Mouse (Mus musculus) bone marrow, adult 2 months (tissue): Measurements from ENCODE around the gene Fam131b.

Experiments used
- CTCF ChIP-seq: fragments of 200-500 bp; IDR thresholded peaks from 2 replicates; pipeline ENCODE4 v1.5.1; 2011; ENCODE audit warnings: low read length, control low read depth; ENCODE audit not compliant: control insufficient read depth, insufficient read depth
- POLR2A ChIP-seq: fragments of 200-500 bp; IDR thresholded peaks from 2 replicates; pipeline ENCODE4 v1.6.1; 2011; ENCODE audit warnings: low read depth, mild to moderate bottlenecking, control low read depth, low read length, borderline replicate concordance; ENCODE audit not compliant: control insufficient read depth

DNA sequence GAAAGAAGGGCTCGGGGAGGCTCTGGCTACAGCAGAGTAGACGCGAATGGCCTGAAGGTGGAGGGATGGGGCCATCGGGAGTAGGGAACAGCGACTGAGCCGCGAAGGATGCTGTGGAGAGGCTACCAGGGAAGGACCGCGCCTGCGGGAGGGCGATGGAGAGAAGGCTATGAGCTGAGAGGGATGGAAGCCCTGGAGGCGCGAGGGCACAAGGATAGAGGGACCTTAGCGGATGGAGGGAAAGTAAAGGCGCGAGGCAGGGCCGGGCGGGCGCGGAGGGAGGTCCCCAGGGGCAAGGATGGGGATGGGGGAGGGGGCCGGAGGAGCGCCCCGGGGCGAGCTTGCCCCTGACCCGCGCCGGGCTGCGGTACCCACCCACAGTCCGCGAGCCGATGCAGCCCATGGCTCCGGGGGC lies 369 bp downstream of the Fam131b start:
- TF ChIP-seq POLR2A (no peak), CTCF (no peak)
